Mouse (Mus musculus) hindbrain, embryonic 12.5 days (tissue): ENCODE measurements around the gene Rnf17. TPM values are rescaled to one million over a fixed set of nuclear protein-coding genes. Genes with fewer than 3 reads are reported as not detected.

Experiments used
- ATAC-seq: fragments of 200-750 bp; cut with Nextera tagmentation; 2 replicates; pipeline ENCODE4 v1.8.0; 2017; ENCODE audit warnings: moderate TSS enrichment; ENCODE audit not compliant: low FRiP score
- H3K27ac ChIP-seq: fragments of 300-500 bp; sonication (generic); 2 replicates; pipeline ENCODE4 v1.5.1; 2016; ENCODE audit warnings: mild to moderate bottlenecking
- H3K27me3 ChIP-seq: fragments of 300-500 bp; sonication (generic); 2 replicates; pipeline ENCODE4 v1.6.1; 2016; ENCODE audit warnings: mild to moderate bottlenecking
- H3K36me3 ChIP-seq: fragments of 300-500 bp; sonication (generic); 2 replicates; pipeline ENCODE4 v1.6.1; 2016; ENCODE audit warnings: mild to moderate bottlenecking
- H3K4me1 ChIP-seq: fragments of 300-500 bp; sonication (generic); 2 replicates; pipeline ENCODE4 v1.6.1; 2016
- H3K4me2 ChIP-seq: fragments of 300-500 bp; sonication (generic); replicated peaks from 2 replicates; pipeline ENCODE4 v1.6.1; 2016; ENCODE audit warnings: mild to moderate bottlenecking
- H3K4me3 ChIP-seq: fragments of 300-500 bp; sonication (generic); 2 replicates; pipeline ENCODE4 v1.5.1; 2016; ENCODE audit warnings: mild to moderate bottlenecking
- H3K9ac ChIP-seq: fragments of 300-500 bp; sonication (generic); 2 replicates; pipeline ENCODE4 v1.6.1; 2016; ENCODE audit warnings: mild to moderate bottlenecking, moderate library complexity
- H3K9me3 ChIP-seq: fragments of 300-500 bp; sonication (generic); replicated peaks from 2 replicates; pipeline ENCODE4 v1.6.1; 2016; ENCODE audit warnings: mild to moderate bottlenecking
- WGBS: fragments of 180-500 bp; shearing (Covaris S2); methylation state at CpG from one replicate; pipeline ENCODE4 v1.1.7; 2016; 5-methylcytosine and 5-hydroxymethylcytosine counted together
- polyA plus RNA-seq: library from polyadenylated mRNA; unstranded; fragments of >200 nt; fragmentation: Nextera tagmentation; extraction: Ambion mirVana; gene quantifications from 2 replicates; pipeline ENCODE4 v1.2.1, GENCODE M21; 2016

Rnf17 gene
- polyA plus RNA-seq, 1 experiment from 2014 or later: 2.0 TPM

- Histone ChIP-seq H3K9ac (no peak overlapping the region), H3K4me1 (no peaks in the 10 kb centered on the region), H3K4me2 (no peak overlapping the region), H3K9me3 (no peaks in the 10 kb centered on the region), H3K27ac (no peak overlapping the region), H3K27me3 (no peaks in the 10 kb centered on the region), H3K36me3 (no peaks in the 10 kb centered on the region), H3K4me3 (no peak overlapping the region)
- ATAC-seq: no peak
- 80% methylated on average over 4 of the region's 4 CpGs for WGBS
Measured at GRCm38 (mm10) chr14:56382366-56382765, 20.0 kb upstream of the Rnf17 start.

DNA sequence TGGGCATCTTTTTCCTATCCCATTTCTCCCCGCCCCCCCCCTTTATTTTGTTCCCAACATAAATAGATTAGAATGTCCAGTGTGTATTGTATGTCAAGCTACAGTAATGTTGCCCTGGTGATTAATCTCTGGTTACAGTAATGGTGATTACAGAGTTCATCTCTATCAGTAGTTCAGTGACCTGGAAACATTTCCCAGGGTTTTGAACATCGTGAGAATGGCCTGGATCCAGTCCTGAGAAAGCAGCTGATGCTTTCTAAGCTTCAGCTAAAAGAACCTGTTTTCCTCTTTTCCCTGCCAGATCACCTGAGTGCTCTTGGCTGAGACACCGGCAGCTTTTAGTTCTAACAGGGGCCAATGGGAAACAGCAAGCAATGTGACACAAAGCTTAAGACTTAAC, 12.1 kb upstream of the Rnf17 start:
- Histone ChIP-seq H3K27me3 (no peaks in the 10 kb centered on the region), H3K36me3 (no peaks in the 10 kb centered on the region), H3K9ac (no peak overlapping the region), H3K9me3 (no peaks in the 10 kb centered on the region), H3K4me3 (no peak overlapping the region), H3K27ac (no peak overlapping the region), H3K4me1 (no peaks in the 10 kb centered on the region; the same call in 1 of the 2 replicates), H3K4me2 (no peak overlapping the region)
- 71% methylated on average over 3 of the region's 3 CpGs for WGBS
- ATAC-seq: no peak

GRCm38 (mm10) chr14:56393704-56394312, 8.6 kb upstream of the Rnf17 start:
- H3K9me3 ChIP-seq: no peaks in the 10 kb centered on the region
- WGBS: 29% methylated on average over 2 of the region's 2 CpGs
- H3K27me3 ChIP-seq: no peaks in the 10 kb centered on the region
- no peak overlapping the region for H3K4me3 ChIP-seq
- no peak for ATAC-seq
- no peaks in the 10 kb centered on the region; the same call in 1 of the 2 replicates for H3K4me1 ChIP-seq
- no peaks in the 10 kb centered on the region for H3K36me3 ChIP-seq
- no peak overlapping the region for H3K27ac ChIP-seq
- H3K9ac ChIP-seq: no peak overlapping the region
- no peak overlapping the region for H3K4me2 ChIP-seq

DNA sequence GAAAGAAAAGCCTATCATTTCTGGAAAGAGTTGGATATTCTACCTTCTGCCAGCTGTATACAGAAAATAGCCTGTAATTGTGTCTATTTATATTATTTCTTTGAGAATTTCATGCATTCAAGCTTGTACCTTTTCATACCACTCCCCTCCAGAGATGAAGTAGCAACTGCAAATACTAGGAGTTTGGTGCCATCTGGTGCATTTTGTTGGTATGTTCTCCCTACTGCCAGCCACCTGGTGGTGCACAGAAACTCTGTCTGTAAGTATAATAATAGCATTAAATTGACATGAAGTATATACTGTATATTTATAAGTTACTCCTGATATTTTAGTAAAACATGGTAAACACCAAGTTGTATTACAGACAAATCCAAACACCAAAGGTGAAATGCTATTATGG, 4.4 kb upstream of the Rnf17 start:
- no peak for ATAC-seq
- H3K4me2 ChIP-seq: no peak overlapping the region
- no peak overlapping the region for H3K9ac ChIP-seq
- H3K36me3 ChIP-seq: no peaks in the 10 kb centered on the region
- H3K9me3 ChIP-seq: 0 out of 2 replicates have a peak, but pooled peaks cover 2% of the 10 kb centered on the region
- no peaks in the 10 kb centered on the region for H3K4me1 ChIP-seq
- no peak overlapping the region for H3K27ac ChIP-seq
- H3K27me3 ChIP-seq: no peaks in the 10 kb centered on the region
- H3K4me3 ChIP-seq: no peak overlapping the region

DNA sequence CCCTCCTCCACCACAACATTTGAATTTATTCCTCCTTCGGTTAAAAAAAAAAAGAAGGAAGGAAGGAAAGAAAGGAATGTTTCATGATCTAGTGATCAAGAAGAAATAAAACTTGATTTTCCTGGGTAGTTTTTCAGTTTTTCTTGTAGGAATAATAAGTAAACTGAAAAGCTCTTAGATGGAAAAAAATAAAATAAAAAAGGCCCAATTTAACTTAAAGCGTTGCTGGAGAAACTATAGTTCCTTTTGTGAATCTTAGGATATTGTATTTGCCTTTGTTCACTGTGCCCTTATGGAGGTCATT, 643 bp downstream of the Rnf17 start:
- Histone ChIP-seq H3K4me2 (no peak overlapping the region), H3K4me1 (no peaks in the 10 kb centered on the region), H3K27me3 (no peaks in the 10 kb centered on the region), H3K9ac (no peak overlapping the region), H3K27ac (no peak overlapping the region), H3K9me3 (0 out of 2 replicates have a peak, but pooled peaks cover 2% of the 10 kb centered on the region), H3K4me3 (no peak overlapping the region), H3K36me3 (no peaks in the 10 kb centered on the region)
- no peak for ATAC-seq
- WGBS: 90% methylated on average over 2 of the region's 2 CpGs

DNA sequence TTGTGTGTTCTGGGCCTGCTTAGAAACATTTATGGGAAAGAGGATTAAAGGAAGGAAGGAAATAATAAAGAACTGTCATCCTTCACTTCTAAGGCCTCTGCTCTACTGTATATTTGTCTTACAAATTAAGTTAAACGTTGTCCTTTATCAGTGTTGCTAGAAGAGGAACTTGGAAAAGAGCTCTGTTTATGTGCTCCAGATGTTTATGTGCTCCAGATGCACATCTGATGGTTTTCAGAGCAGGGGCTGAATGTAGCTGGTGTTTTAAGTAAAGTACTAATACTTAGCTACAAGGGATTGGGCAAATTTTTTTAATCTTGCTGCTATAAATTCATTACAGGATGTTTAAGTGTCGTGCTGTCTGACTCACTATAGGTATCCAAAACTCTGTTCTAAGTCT, 59.7 kb downstream of the Rnf17 start:
- Histone ChIP-seq H3K4me1 (no peaks in the 10 kb centered on the region), H3K9me3 (no peaks in the 10 kb centered on the region)
- WGBS: 65% methylated on average over 2 of the region's 2 CpGs

GRCm38 (mm10) chr14:56462729-56463128, 60.3 kb downstream of the Rnf17 start:
- H3K4me1 ChIP-seq: no peaks in the 10 kb centered on the region
- H3K27me3 ChIP-seq: no peaks in the 10 kb centered on the region
- 81% methylated on average over 1 of the region's 1 CpGs for WGBS
- no peaks in the 10 kb centered on the region for H3K36me3 ChIP-seq
- H3K9me3 ChIP-seq: no peaks in the 10 kb centered on the region
- H3K9ac ChIP-seq: no peak overlapping the region
- no peak overlapping the region for H3K4me2 ChIP-seq
- no peak overlapping the region for H3K27ac ChIP-seq
- ATAC-seq: no peak
- no peak overlapping the region for H3K4me3 ChIP-seq

More for the DNA sequence above, 59.7 kb downstream of the Rnf17 start:
- H3K27ac ChIP-seq: no peak overlapping the region
- no peaks in the 10 kb centered on the region for H3K36me3 ChIP-seq
- H3K4me3 ChIP-seq: no peak overlapping the region
- ATAC-seq: no peak
- H3K9ac ChIP-seq: no peak overlapping the region
- no peak overlapping the region for H3K4me2 ChIP-seq
- no peaks in the 10 kb centered on the region for H3K27me3 ChIP-seq

DNA sequence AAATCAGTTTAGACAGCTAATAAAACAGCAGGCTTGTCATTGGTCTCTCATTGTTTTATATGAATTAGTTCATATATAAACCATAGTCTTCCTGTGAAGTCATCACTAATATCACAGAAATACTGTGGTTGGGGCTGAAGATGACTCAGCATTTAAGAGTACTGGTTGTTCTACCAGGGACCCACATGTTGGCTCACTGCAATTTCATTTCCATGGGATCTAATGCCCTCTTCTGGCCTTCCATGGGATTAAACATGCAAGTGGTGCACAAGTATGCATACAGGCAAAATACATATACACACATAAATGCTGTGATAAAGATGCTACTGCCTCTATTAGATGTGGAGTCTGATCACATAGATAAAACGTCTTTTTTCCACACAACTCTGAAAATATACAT, 65.8 kb downstream of the Rnf17 start:
- WGBS: 43% methylated on average over 1 of the region's 1 CpGs
- no peak overlapping the region for H3K4me3 ChIP-seq
- ATAC-seq: no peak
- H3K27ac ChIP-seq: no peak overlapping the region
- H3K9me3 ChIP-seq: no peaks in the 10 kb centered on the region
- H3K4me2 ChIP-seq: no peak overlapping the region
- no peaks in the 10 kb centered on the region for H3K36me3 ChIP-seq
- no peaks in the 10 kb centered on the region for H3K4me1 ChIP-seq
- H3K27me3 ChIP-seq: no peaks in the 10 kb centered on the region
- no peak overlapping the region for H3K9ac ChIP-seq

DNA sequence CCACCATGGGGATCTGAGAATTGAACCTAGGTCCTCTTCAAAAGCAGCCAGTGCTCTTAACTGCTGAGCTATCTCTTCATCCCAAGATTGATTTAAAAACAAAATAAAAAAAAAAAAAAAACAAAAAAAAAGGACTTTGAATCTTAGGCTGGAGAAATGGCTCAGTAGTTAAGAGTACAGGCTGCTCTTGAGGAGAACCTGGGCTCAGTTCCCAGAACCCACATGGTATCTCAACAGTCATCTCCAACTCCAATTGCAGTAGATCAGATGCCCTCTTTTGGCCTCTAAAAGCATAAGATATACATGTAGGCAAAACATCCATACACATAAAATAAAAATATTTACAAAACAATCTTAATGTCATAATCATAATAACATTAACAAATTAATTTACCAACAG, 87.4 kb downstream of the Rnf17 start:
- Histone ChIP-seq H3K4me3 (no peak overlapping the region), H3K27ac (no peak overlapping the region), H3K9me3 (no peaks in the 10 kb centered on the region), H3K36me3 (no peaks in the 10 kb centered on the region), H3K4me2 (no peak overlapping the region), H3K9ac (no peak overlapping the region), H3K27me3 (no peaks in the 10 kb centered on the region), H3K4me1 (no peaks in the 10 kb centered on the region)
- ATAC-seq: no peak

GRCm38 (mm10) chr14:56502407-56502806, 100.0 kb downstream of the Rnf17 start:
- no peaks in the 10 kb centered on the region for H3K4me1 ChIP-seq
- H3K4me3 ChIP-seq: no peak overlapping the region
- no peak overlapping the region for H3K9ac ChIP-seq
- H3K27me3 ChIP-seq: no peaks in the 10 kb centered on the region
- H3K4me2 ChIP-seq: no peak overlapping the region
- no peak for ATAC-seq
- 86% methylated on average over 4 of the region's 4 CpGs for WGBS
- no peaks in the 10 kb centered on the region for H3K36me3 ChIP-seq
- no peak overlapping the region for H3K27ac ChIP-seq
- no peaks in the 10 kb centered on the region for H3K9me3 ChIP-seq

DNA sequence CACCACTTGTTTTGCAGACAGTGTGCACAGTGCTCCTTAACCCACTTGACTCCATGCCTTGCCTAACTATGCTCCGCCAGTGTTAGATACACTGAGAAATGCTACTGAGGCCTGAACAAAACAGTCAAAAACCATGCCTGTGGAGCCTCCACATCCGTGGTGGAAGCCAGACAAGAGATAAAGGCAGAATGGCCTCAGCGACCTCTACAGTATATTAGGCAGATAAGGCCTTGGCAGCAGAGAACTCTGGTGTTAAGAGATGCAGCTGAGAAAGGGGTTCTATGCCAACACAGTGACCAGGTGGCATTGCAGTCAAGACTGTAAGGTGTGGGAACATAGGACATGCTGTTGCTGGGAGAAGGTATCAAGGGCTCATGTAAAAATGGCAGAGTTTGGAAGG, 104.4 kb downstream of the Rnf17 start:
- Histone ChIP-seq H3K36me3 (no peaks in the 10 kb centered on the region), H3K4me1 (no peaks in the 10 kb centered on the region), H3K9me3 (no peaks in the 10 kb centered on the region), H3K27ac (no peak overlapping the region), H3K27me3 (no peaks in the 10 kb centered on the region), H3K9ac (no peak overlapping the region), H3K4me2 (no peak overlapping the region), H3K4me3 (no peak overlapping the region)
- ATAC-seq: no peak
- WGBS: 77% methylated on average over 3 of the region's 3 CpGs

DNA sequence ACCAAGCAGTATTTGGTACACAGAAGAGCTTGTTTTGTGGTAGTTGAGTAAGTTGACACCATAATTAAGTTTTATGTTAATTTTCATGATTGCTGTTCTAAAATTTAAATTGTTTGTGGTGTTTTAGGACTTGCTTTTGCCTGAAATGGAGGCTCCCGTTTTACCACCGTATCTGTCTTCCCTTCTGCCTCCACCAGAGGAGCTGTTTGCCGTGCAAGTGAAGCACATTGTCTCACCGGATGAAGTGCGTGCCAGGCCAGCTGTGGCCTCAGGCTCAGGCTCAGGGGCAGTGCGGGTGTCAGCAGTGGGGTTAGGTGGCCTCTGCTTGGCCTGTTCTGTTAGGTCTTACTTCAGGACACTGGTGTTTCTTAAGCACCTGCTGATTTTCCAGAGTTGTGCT, 109.7 kb downstream of the Rnf17 start:
- H3K27me3 ChIP-seq: no peaks in the 10 kb centered on the region
- no peak overlapping the region for H3K4me2 ChIP-seq
- no peak overlapping the region for H3K9ac ChIP-seq
- no peaks in the 10 kb centered on the region for H3K9me3 ChIP-seq
- no peak overlapping the region for H3K4me3 ChIP-seq
- H3K4me1 ChIP-seq: no peaks in the 10 kb centered on the region
- H3K36me3 ChIP-seq: no peaks in the 10 kb centered on the region
- 22% methylated on average over 6 of the region's 6 CpGs for WGBS
- no peak for ATAC-seq
- H3K27ac ChIP-seq: no peak overlapping the region

DNA sequence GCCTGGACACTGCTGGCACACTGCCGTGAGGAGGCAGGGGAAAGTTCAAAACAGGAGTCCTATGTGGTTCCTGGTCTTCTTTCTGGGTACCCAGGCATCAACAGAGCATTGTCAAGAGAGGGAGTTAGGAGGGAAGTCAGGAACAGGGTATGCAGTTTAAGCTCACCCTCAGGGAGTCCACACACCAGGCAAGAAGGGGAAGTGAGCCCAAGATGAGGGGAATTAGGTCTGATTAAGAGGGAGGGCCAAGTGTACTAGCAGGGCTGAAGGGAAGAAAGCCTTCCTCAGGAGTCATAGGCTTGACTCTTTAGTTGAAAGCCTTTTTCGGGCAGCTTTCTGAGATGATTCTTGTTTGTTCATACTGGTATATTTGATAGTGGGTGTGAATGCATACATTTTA, 112.4 kb downstream of the Rnf17 start:
- WGBS: 92% methylated on average over 2 of the region's 2 CpGs
- H3K36me3 ChIP-seq: no peaks in the 10 kb centered on the region
- no peaks in the 10 kb centered on the region for H3K27me3 ChIP-seq
- no peak overlapping the region for H3K4me3 ChIP-seq
- no peaks in the 10 kb centered on the region for H3K9me3 ChIP-seq
- no peaks in the 10 kb centered on the region for H3K4me1 ChIP-seq
- no peak overlapping the region for H3K9ac ChIP-seq
- no peak overlapping the region for H3K4me2 ChIP-seq
- no peak overlapping the region for H3K27ac ChIP-seq
- no peak for ATAC-seq
